Mouse (Mus musculus) stomach, embryonic 16.5 days (tissue): ENCODE data around the gene Oit1. TPM values are rescaled to one million over a fixed set of nuclear protein-coding genes. Genes with fewer than 3 reads are reported as not detected.

ENCODE experiments used
- ATAC-seq: fragments of 200-750 bp; cut with Nextera tagmentation; 2 replicates; pipeline ENCODE4 v1.8.0; 2017; ENCODE audit warnings: moderate number of reproducible peaks, moderate TSS enrichment; ENCODE audit not compliant: insufficient read depth, low FRiP score
- H3K27ac ChIP-seq: fragments of 300-500 bp; sonication (generic); 2 replicates; pipeline ENCODE4 v1.5.1; 2014; ENCODE audit warnings: low read length
- H3K27me3 ChIP-seq: fragments of 300-500 bp; sonication (generic); 2 replicates; pipeline ENCODE4 v1.6.1; 2014; ENCODE audit warnings: low read length, control low read depth, mixed read lengths; ENCODE audit not compliant: control insufficient read depth, insufficient read depth
- H3K36me3 ChIP-seq: fragments of 300-500 bp; sonication (generic); 2 replicates; pipeline ENCODE4 v1.6.1; 2014; ENCODE audit warnings: low read length; ENCODE audit not compliant: control insufficient read depth, insufficient read depth
- H3K4me1 ChIP-seq: fragments of 300-500 bp; sonication (generic); 2 replicates; pipeline ENCODE4 v1.6.1; 2014; ENCODE audit warnings: low read length, control low read depth, mixed read lengths; ENCODE audit not compliant: control insufficient read depth, insufficient read depth
- H3K4me2 ChIP-seq: fragments of 300-500 bp; sonication (generic); 2 replicates; pipeline ENCODE4 v1.6.1; 2014; ENCODE audit warnings: low read depth, low read length, mixed read lengths
- H3K4me3 ChIP-seq: fragments of 300-500 bp; sonication (generic); replicated peaks from 2 replicates; pipeline ENCODE4 v1.5.1; 2014; ENCODE audit warnings: mild to moderate bottlenecking, low read length
- H3K9ac ChIP-seq: fragments of 300-500 bp; sonication (generic); 2 replicates; pipeline ENCODE4 v1.6.1; 2014; ENCODE audit warnings: low read length
- H3K9me3 ChIP-seq: fragments of 300-500 bp; sonication (generic); replicated peaks from 2 replicates; pipeline ENCODE4 v1.6.1; 2016; ENCODE audit warnings: low read length, control low read depth; ENCODE audit not compliant: control insufficient read depth
- WGBS: fragments of 180-500 bp; shearing (Covaris S2); extraction: QIAGEN DNeasy Blood & Tissue Kit; methylation state at CpG from one replicate; pipeline ENCODE4 v1.1.7; 2014; 5-methylcytosine and 5-hydroxymethylcytosine counted together
- polyA plus RNA-seq: library from polyadenylated mRNA; unstranded; fragments of >200 nt; fragmentation: Nextera tagmentation; extraction: Ambion mirVana; gene quantifications from 2 replicates; pipeline ENCODE4 v1.2.1, GENCODE M21; 2015

Oit1 gene
- polyA plus RNA-seq, 1 experiment from 2014 or later: 27.6 TPM

DNA sequence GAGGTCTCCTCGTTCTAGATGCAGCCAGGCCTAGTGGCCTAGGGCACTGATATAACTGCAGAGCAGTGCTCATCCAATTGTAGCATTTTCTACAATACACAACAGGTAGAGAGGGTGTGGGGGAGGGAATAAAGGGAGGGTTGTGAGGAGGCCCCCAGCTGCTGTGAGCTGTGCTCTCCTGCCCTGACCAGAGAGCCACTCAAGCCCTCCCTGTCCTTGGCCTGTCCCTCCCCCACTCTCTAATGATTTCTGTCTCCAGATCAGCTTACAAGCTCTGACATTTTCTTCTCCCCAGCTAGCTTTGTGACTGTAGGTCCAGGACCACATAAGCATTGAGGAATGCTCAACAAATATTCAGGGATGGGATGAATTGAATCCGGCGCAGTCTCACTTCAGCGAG lies 9.2 kb downstream of the Oit1 start:
- Histone ChIP-seq H3K4me3 (no peak overlapping the region), H3K9ac (no peak overlapping the region), H3K27me3 (no peaks in the 10 kb centered on the region), H3K4me2 (no peak overlapping the region), H3K27ac (no peak overlapping the region), H3K9me3 (no peaks in the 10 kb centered on the region), H3K4me1 (peaks cover 8% of the 10 kb centered on the region), H3K36me3 (no peaks in the 10 kb centered on the region)
- no peak for ATAC-seq
- 68% methylated on average over 4 of the region's 4 CpGs for WGBS

DNA sequence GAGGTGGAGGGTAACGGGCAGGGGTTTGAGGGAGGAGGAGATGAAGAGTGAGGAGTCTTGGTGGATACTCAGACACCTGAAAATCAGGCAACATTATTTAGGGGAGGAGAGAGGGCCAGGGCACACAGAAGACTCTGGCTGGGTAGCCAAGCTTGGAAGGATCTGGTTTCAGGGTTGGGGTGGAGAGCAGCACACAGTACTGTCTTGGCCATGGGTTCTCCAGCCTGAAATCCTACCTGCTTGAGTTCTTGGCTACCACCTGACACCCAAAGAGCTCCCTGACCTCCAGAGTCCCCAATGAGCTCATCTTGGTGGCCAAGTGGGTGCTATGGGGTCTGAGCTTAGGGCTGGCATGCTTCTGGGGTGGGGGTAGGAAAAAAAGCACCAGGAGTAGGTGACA lies 9.7 kb downstream of the Oit1 start:
- H3K4me1 ChIP-seq: peaks cover 8% of the 10 kb centered on the region
- H3K9me3 ChIP-seq: no peaks in the 10 kb centered on the region
- no peak overlapping the region for H3K9ac ChIP-seq
- no peaks in the 10 kb centered on the region for H3K36me3 ChIP-seq
- 85% methylated on average over 1 of the region's 1 CpGs for WGBS
- no peak overlapping the region for H3K4me2 ChIP-seq
- no peak for ATAC-seq
- no peak overlapping the region for H3K4me3 ChIP-seq
- no peaks in the 10 kb centered on the region for H3K27me3 ChIP-seq
- H3K27ac ChIP-seq: peak overlapping the region; percentile 51; the same call in 1 of the 2 replicates

DNA sequence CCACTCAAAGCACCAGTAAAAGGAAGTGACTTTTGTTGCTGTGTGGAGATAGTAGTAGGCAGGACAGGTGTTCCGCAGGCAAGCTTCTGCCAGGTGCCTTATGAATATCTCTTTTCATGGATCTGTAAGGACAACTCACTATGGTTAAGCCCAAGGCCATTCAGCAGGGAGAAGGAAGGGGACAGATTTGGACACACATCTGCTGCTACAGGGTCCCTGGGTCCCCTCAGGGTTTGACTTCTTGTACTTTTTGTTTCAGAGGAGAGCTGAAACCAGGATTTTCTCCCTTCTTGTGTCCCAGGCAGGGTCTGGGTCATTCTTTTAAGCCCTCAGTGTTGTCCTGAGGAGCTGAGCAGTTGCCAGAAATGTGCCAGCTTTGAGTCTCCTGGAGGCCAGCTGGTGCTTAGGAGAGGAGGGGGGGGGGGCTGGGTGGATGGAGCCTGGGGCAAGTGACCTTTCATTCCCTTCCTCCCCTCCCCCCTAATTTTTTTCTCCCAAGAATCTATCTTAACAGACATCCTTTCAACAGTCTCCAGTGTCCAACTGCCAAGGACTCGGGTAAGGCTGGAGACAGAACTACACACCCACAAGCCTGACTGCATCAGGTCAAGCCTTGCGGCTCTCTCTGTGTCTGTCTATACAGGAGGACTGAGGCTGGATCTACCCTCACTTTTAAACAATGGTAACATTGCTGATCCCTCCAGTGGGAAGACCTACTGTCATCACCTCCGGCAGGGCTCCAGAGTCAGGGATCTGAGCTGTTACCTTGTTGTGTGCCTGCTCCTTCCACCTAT lies 10.6 kb downstream of the Oit1 start:
- 39% methylated on average over 4 of the region's 4 CpGs for WGBS
- H3K9me3 ChIP-seq: no peaks in the 10 kb centered on the region
- H3K9ac ChIP-seq: no peak overlapping the region; the same call in 1 of the 2 replicates
- H3K27me3 ChIP-seq: no peaks in the 10 kb centered on the region
- H3K27ac ChIP-seq: peak overlapping the region; percentile 88
- H3K4me3 ChIP-seq: no peak overlapping the region
- H3K36me3 ChIP-seq: no peaks in the 10 kb centered on the region
- peaks cover 8% of the 10 kb centered on the region for H3K4me1 ChIP-seq
- H3K4me2 ChIP-seq: no peak overlapping the region
- ATAC-seq: no peak

DNA sequence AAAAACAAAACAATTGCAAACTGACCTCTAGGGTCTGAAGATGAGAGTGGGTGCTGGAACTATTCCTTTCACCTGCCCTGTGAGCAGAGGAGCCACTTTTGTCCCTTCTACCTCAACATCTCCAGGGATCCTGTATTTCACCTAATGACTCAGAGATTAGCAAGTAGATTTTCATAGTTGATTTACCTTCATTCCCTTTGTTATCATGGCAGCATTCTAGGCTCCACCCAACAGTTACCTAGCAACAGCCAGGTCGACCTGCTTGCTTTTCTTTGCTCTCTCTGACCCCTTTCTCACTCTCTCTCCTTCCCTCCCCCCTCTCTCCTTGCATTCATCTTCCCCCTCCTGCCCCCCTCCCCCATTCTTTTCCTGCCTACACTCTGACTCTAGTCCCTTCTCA lies 11.4 kb downstream of the Oit1 start:
- H3K27ac ChIP-seq: peak overlapping the region; percentile 88
- no peaks in the 10 kb centered on the region for H3K9me3 ChIP-seq
- WGBS: 0% methylated on average over 1 of the region's 1 CpGs
- no peaks in the 10 kb centered on the region for H3K36me3 ChIP-seq
- no peak overlapping the region for H3K4me2 ChIP-seq
- no peaks in the 10 kb centered on the region for H3K27me3 ChIP-seq
- H3K4me3 ChIP-seq: no peak overlapping the region
- ATAC-seq: peak; percentile 77; the same call in 1 of the 2 replicates
- peaks cover 8% of the 10 kb centered on the region for H3K4me1 ChIP-seq
- H3K9ac ChIP-seq: no peak overlapping the region

DNA sequence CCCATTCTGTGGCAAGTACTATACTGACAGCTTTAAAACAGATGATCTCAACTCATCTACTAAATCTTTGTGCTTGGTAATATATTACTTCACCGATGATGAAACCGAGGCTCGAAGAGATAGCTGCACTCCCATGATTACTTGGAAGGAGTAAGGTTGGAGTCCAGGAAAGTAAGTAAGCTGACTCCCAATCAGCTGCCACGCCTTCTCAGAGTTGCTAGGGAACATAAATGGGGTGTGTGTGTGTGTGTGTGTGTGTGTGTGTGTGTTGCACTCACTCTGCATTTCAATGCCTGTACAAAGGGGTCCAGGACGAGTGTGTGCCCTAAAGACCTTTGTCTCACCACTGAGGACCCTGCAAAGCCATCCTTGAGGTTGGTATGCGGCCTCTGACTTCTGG lies 12.7 kb downstream of the Oit1 start:
- 57% methylated on average over 6 of the region's 6 CpGs for WGBS
- H3K27me3 ChIP-seq: no peaks in the 10 kb centered on the region
- H3K36me3 ChIP-seq: no peaks in the 10 kb centered on the region
- H3K4me3 ChIP-seq: no peak overlapping the region
- no peak for ATAC-seq
- no peaks in the 10 kb centered on the region for H3K9me3 ChIP-seq
- no peak overlapping the region for H3K9ac ChIP-seq
- H3K4me1 ChIP-seq: peaks cover 8% of the 10 kb centered on the region
- peak overlapping the region; percentile 69 for H3K27ac ChIP-seq
- no peak overlapping the region for H3K4me2 ChIP-seq

DNA sequence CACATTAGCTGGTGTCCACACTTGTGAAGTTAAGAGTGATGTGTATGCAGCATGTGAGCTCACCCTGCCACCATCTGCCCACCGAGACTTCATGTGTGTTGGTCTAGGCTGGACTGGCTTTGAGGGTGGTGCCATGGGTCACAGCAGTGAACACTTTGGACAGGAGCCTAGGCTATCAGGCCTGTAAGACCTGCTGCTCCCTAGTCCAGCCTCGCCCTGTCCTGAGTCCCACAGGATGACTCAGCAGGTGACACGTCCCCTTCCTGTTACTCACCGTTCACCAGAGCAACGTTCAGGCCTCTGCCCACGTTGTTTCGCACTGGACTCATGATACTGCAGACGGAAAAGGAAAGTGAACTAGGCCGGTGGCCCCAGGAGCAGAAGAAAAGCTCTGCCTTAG lies 21.7 kb downstream of the Oit1 start:
- Histone ChIP-seq H3K4me2 (no peak overlapping the region), H3K36me3 (no peaks in the 10 kb centered on the region), H3K9ac (0 out of 2 replicates have a peak overlapping the region, but pooled peaks have one; percentile 28), H3K27ac (peak overlapping the region; percentile 69; the same call in 1 of the 2 replicates), H3K4me3 (no peak overlapping the region), H3K27me3 (no peaks in the 10 kb centered on the region), H3K9me3 (no peaks in the 10 kb centered on the region), H3K4me1 (no peaks in the 10 kb centered on the region)
- WGBS: 60% methylated on average over 9 of the region's 9 CpGs
- peak; percentile 89 for ATAC-seq

DNA sequence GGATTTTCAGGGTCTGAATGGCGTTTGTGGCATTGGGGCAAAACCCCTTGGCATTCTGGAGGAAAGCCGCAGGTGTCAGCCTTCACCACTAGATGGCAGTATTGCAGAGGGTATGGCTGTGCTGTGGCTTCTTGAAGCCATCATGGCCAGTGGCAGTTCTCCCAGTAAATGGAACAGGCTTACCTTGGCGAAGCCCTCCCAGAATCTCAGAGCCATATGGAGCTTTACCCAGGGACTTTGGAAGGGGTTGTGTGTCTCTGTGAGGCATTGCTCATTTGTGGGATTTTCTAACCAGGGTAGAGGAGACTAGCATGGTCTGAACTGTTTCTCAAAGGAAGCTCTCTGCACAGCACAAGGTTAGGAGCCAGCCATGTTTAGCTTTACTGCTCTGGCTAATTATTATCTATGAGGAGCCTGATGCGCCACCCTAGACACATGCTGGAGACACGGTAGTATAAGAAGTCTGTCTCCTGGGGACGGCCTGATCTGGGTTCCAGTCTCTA lies 22.5 kb downstream of the Oit1 start:
- H3K9me3 ChIP-seq: no peaks in the 10 kb centered on the region
- 25% methylated on average over 6 of the region's 6 CpGs for WGBS
- no peaks in the 10 kb centered on the region for H3K27me3 ChIP-seq
- H3K27ac ChIP-seq: no peak overlapping the region; the same call in 1 of the 2 replicates
- H3K36me3 ChIP-seq: no peaks in the 10 kb centered on the region
- H3K4me2 ChIP-seq: no peak overlapping the region
- no peak overlapping the region for H3K9ac ChIP-seq
- H3K4me1 ChIP-seq: no peaks in the 10 kb centered on the region
- no peak overlapping the region for H3K4me3 ChIP-seq
- ATAC-seq: peak; percentile 69; the same call in 1 of the 2 replicates

DNA sequence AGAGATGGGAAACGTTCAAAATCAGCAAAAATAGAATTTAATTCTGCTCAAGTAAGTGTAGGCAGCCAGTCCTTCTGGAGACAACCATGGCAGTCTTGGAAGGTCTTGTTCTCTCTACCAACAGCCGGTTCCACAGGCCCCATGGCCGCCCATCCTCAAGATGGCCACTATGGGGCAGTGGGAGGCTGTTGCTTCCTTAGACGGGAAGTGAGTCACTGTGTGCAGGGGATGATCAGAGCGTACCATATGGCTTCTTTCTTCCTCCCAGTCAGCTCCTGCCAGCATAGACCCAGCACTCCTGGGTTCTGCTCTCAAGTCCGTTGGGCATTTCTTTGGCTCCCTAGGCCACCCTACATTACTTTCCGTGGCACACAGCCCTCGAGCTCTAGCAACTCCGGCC lies 29.6 kb downstream of the Oit1 start:
- no peaks in the 10 kb centered on the region for H3K27me3 ChIP-seq
- H3K27ac ChIP-seq: no peak overlapping the region
- WGBS: 68% methylated on average over 9 of the region's 9 CpGs
- no peak overlapping the region for H3K4me2 ChIP-seq
- no peak overlapping the region for H3K4me3 ChIP-seq
- no peaks in the 10 kb centered on the region for H3K9me3 ChIP-seq
- H3K9ac ChIP-seq: no peak overlapping the region
- no peaks in the 10 kb centered on the region for H3K4me1 ChIP-seq
- no peaks in the 10 kb centered on the region for H3K36me3 ChIP-seq
- ATAC-seq: peak; percentile 35; the same call in 1 of the 2 replicates

DNA sequence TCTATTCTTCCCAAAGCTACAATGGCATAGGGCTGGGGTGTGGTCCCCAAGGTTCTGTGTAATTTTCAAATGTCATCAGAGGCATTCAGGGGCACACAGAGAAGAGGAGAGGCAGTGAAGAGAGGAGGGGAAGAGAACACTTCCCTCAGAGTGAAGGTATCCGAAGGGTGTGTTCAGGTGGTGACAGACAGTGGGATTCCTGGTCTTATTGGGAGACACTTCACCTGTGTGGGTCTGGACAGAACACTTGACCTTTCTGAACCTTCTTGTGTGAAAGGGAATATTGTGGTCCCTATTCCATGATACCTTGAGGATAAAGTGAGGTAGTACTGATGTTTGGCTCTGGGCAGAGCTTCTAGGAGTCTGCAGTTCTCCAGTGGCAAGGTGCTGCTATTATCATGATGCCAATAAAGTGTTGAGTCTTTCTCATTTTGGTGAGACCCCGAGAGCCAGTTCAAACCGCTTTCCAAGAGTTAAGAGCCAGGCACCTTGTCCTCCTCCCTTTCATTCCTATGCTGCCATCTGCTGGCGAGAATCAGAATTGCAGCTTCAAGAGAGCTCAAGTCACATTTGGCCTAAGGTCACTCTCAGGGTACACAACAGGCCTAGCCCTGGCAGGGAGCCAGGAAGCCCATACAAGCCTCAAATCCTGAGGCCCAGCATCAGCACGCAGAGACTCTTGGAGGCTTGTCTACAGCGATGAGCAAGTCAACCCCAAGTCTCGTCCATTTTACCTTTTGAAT lies 32.1 kb downstream of the Oit1 start:
- Histone ChIP-seq H3K27me3 (no peaks in the 10 kb centered on the region), H3K4me2 (no peak overlapping the region), H3K36me3 (no peaks in the 10 kb centered on the region), H3K9me3 (no peaks in the 10 kb centered on the region), H3K4me1 (no peaks in the 10 kb centered on the region), H3K9ac (no peak overlapping the region), H3K4me3 (no peak overlapping the region), H3K27ac (no peak overlapping the region)
- no peak; the same call in 1 of the 2 replicates for ATAC-seq
- WGBS: 22% methylated on average over 7 of the region's 7 CpGs
